Mouse (Mus musculus): Measurements from ENCODE around the gene Mia.
A peak's percentile ranks its signal among the peaks of the same experiment; 100 is the strongest.

Gene Mia

GRCm38 (mm10) chr7:27159882-27160281, 21.1 kb downstream of the Mia start:
- DNase-seq: peak; percentile 89 to 94

GRCm38 (mm10) chr7:27159256-27159655, 21.7 kb downstream of the Mia start:
- DNase-seq: no peak

- no peak for DNase-seq
Measured at GRCm38 (mm10) chr7:27158171-27158570, 22.8 kb downstream of the Mia start.

- peak in 1 of 2 experiments; percentile 51 for DNase-seq
Measured at GRCm38 (mm10) chr7:27156005-27156404, 25.0 kb downstream of the Mia start.

- DNase-seq: peak in 1 of 2 experiments; percentile 66
Measured at GRCm38 (mm10) chr7:27153205-27153764, 27.7 kb downstream of the Mia start, which contains the start of gene Cyp2t4. Gene Cyp2t4, plus strand, starts transcription at chr7:27153714.

GRCm38 (mm10) chr7:27136410-27136996, 44.5 kb downstream of the Mia start:
- DNase-seq: no peak

GRCm38 (mm10) chr7:27133757-27134156, 47.2 kb downstream of the Mia start:
- DNase-seq: no peak

- DNase-seq: peak in 1 of 2 experiments; percentile 31
Measured at GRCm38 (mm10) chr7:27133156-27133555, 47.8 kb downstream of the Mia start.

GRCm38 (mm10) chr7:27132588-27132987, 48.4 kb downstream of the Mia start:
- peak; percentile 85 to 90 for DNase-seq

- no peak for DNase-seq
Measured at GRCm38 (mm10) chr7:27131387-27131786, 49.6 kb downstream of the Mia start.

GRCm38 (mm10) chr7:27130521-27131370, 50.2 kb downstream of the Mia start:
- no peak for DNase-seq

GRCm38 (mm10) chr7:27129811-27130210, 51.1 kb downstream of the Mia start:
- DNase-seq: no peak

All from cerebellum, postnatal 14 days (tissue).